Mouse (Mus musculus) monocyte, adult 2 months (primary cell): ENCODE measurements around the gene Fam171a2.

Experiments
- DNase-seq, 2 experiments: peaks; one replicate each; pipeline ENCODE4 v3.0.0; 2022; ENCODE audit warnings: low spot score in 2 of 2, low read depth in 1 of 2

Gene Fam171a2

GRCm38 (mm10) chr11:102447497-102447896 is at the start of gene Fam171a2:
TSS of gene Fam171a2 (minus strand) at chr11:102447682.
- DNase-seq = no peak

DNA sequence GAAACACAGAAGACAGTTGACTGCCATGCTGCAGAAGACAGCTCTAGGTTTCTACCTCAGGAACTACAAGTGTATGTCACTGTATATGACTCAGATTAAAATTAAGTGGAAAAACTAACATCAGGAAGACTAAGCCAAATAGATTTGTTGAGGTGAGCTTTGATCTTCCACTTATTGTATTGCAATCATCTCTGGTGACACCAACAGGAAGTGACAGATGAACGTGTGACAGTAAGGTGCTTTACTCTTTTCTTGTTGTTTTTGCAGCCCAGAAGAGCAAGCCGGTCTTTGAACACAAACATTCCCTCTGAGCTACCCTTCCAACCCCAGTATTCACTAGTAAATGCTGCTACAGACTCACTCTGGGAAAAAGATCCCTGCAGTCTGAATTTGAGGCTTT is 49.2 kb upstream of the Fam171a2 start:
- DNase-seq = no peak

GRCm38 (mm10) chr11:102496206-102496605 is 48.7 kb upstream of the Fam171a2 start:
- no peak for DNase-seq

GRCm38 (mm10) chr11:102495742-102496141 is 48.3 kb upstream of the Fam171a2 start:
- no peak for DNase-seq

DNA sequence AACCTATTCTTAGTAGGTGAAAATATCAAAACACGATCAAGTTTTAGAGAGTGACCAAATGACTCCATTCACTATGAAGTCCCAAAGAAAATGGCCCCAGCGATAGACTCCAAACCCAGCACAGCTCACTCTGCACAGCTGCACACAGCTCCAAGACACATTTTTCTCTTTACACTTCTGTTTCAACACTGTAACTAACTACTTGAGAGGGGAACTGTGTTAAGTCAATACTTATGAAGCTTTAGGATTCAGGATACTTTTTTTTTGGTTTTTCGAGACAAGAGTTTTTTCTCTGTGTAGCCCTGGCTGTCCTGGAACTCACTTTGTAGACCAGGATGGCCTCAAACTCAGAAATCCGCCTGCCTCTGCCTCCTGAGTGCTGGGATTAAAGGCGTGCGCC is 47.6 kb upstream of the Fam171a2 start:
- DNase-seq = no peak

DNA sequence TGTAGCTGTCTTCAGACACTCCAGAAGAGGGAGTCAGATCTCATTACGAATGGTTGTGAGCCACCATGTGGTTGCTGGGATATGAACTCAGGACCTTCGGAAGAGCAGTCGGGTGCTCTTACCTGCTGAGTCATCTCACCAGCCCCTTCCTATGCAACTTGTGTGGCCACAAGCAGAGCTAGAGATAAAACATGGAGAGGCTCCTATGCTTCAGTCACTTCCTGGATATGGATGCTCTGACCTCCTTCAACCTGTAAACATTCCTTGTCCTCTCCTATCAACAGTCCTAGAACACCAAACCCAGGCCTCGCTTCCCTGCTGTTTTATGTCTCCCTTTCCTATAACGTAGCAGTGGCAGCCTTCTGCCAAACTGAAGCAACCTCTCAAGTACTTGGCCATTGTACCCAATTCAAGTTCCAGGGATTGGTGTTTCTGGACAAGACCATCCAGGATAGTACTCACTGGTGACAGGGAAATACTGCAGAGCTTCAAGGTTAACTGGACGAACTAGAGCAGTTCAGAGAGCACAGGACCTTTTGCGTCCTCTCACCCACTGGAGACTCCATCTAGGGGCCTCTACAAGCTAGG is 46.7 kb upstream of the Fam171a2 start:
- DNase-seq = no peak

DNA sequence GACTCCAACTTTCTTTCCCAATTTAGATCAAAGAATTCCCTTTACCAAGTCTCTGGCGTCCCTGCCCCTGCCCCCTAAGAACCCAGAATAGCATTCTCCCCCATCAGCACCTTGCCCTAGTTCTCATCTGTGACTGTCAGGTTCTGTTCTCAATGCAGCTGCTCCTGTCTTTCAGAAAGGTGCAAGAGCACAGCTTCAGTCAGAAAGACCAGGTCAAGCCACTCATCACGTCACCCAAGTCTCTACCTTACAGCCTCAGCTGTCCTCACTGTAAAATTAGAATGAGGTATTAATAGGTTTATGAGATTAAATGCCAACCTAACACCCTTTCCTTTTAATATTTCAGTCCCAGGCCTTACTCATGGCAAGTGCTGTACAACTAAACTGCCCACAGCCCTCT is 45.8 kb upstream of the Fam171a2 start:
- no peak for DNase-seq

DNA sequence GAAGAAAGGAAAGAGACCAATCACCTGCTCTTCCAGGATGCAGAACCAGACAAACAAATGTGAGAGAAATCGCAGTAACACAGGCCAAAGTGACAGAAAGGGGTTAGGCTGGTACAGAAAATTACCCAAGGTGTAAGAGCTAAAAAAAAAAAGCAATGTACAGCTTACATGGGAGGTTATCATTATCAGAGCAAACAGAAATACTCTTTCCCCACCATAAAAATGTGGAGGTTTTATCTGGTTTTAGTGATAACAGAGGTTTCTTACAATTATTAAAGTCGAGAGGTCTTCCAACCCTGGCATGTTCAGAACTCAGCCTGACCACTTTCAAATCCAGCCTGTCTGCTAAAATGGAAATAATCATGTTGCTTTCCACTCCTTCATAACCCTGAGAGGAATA is 40.4 kb upstream of the Fam171a2 start:
- DNase-seq = no peak

DNA sequence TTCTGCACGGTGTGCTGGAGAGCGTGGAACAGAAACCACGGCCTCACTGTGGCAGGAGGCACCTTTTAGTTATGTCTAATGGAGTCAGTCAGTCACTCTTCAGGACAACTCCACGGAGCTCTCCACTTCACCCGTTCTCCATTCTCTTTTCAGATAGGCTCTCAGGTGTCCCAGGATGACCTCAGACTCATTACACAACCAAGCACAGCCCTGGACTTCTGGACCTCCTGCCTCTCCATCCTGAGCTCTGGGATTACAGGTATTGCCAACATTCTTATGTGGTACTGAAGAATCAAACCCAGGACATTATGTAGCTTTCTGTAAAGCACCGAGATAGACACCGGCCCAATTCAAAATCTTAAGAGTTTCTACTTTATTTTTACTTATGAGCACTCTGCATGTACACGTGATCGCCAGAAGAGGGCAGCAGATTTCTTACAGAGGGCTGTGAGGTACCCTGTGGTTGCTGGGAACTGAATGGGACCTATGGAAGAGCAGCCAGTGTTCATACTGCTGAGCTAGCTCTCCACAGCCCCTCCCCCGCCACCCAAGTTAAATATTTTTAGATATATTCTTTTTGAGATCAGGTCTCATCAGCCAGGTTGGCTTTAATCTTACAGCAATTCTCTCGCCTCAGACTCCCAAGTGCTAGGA is 39.4 kb upstream of the Fam171a2 start:
- DNase-seq = no peak

GRCm38 (mm10) chr11:102481779-102482178 is 34.3 kb upstream of the Fam171a2 start:
- no peak for DNase-seq

DNA sequence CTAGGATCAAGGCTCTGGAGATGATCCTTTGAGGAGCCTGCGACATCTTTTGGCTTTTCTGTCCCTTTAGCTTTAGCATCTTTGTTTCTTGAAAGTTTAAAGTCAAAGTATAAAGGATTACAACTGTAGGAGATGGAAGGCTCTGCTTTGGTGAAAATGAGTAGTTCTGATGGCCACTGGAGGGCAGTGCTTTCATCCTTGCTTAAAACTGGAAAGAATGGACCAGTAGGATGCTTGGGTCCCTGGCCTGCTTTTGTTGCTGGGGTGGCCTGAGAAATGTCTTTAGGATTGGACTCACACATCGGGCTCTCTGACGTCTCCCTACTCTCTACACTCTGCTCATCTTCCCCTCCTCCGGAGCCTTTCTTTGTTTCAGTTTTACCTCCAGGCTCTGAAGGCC is 33.4 kb upstream of the Fam171a2 start:
- DNase-seq = no peak

DNA sequence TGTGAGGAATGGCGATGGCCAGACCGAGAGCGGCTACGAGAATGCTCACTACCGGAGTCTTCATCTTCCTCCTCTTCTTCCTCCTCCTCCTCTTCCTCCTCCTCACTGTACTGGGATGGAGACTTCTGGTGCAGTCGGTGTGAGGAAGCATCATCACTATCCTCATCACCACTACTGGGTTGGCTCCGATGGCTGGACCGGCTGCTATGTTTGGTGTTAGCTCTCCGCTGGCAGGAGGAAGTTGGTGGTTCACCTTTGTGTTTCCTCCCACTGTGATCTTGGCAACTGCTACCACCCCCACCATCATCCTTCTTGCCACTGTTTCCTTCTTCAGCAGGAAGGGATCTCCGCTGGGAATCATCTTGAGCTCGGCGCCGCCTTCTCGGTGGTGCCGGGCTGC is 32.6 kb upstream of the Fam171a2 start:
- DNase-seq = no peak

GRCm38 (mm10) chr11:102479581-102479980 is 32.1 kb upstream of the Fam171a2 start:
- no peak for DNase-seq

GRCm38 (mm10) chr11:102478671-102479070 is 31.2 kb upstream of the Fam171a2 start:
- no peak for DNase-seq

DNA sequence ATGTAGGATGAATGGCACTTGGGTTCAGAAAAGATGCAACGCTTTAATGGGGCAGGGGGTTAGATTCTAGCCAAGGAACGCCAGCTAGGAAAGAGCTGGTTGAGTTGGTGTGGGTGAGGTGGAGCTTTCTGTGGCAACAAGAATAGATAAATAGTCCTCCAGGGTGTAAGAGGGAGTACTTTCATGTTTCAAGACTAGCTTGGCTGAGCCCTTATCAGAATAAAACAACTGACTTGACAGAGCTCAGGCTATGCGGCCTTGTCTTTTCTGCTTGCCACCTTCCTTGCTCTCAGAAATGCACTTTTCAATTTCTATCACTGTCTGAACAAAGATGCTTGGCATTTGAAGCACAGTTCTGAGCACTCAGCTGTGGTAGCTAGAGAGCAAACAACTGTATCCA is 27.5 kb upstream of the Fam171a2 start:
- no peak for DNase-seq

GRCm38 (mm10) chr11:102469648-102470357 is 22.3 kb upstream of the Fam171a2 start, which contains the start of gene Itga2b:
TSS of gene Itga2b (minus strand) at chr11:102470122.
- DNase-seq = no peak

DNA sequence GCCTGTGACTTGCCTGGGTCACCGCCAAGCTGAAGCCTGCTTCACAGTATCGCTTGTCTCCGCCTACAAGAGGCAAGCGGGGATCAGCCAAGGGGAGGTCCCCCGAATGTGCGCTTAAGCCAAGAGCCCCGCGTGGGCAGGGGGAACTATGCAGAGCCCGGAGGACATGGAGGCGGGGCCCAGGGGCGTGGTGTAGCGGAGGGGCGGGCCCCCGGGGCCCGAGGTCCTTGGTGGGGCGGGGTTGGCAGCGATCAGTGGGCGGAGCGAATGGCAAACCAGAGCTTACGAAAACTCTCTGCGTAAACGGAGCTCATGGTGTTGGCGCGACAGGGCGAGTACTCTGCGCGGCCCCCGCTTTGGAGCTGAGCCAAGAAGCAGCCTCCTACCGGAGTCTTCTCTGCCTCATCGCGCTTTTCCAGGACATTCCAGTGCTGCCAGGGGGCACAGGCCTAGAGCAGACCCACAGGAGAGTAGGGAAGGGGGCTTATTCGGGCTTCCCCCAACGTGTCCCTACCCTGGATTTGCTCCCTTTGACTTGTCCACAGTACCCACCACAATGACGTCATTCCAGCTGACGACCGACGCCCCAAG is 19.7 kb upstream of the Fam171a2 start:
- DNase-seq = peak; percentile 77 to 91

- DNase-seq = no peak
Measured at GRCm38 (mm10) chr11:102465713-102466436, 18.4 kb upstream of the Fam171a2 start.

GRCm38 (mm10) chr11:102464901-102465300 is 17.4 kb upstream of the Fam171a2 start:
- no peak for DNase-seq

DNA sequence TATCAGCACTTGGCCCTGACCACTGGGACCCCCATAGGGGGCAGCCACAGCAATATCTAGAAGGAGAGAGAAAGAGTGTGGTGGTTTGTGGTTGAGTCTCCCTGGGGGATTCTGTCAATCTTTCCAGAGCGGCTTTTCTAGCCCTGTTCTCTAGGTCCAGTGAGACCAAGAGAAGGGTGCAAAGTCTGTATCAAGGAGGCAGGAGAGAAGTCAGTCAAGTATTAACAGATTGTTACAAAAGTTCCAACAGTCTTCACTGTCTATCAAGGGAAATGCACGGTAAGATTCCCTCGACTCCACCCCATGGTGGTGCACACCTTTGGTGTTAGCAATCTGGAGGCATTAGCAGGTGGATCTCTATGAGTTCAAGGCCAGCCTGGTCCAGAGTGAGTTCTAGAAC is 14.3 kb upstream of the Fam171a2 start:
- no peak for DNase-seq

GRCm38 (mm10) chr11:102460541-102460940 is 13.1 kb upstream of the Fam171a2 start:
- DNase-seq = no peak
